17 mouse cellular contexts compared by ENCODE assay signal in the genomic region with DNA sequence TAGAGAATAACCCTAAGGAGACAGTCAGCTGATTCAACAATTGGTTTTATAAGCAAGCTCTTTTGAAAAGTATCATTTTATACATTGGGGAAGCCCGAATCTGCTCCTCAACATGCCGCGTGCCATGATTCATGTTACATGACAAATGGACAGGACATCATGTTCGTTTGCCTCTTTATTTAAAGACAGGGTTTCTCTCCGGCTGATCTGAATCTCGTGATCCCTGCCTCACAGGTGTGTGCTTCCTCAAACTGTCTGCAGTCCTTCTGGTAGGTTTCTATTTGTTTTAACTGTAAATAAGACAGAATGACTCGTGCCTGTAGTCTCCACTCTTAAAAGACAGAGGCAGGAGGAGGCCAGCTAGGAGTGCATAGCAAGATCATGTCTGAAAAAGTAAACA. TPM values are rescaled to one million over a fixed set of nuclear protein-coding genes. Genes with fewer than 3 reads are reported as not detected.
DNase-seq lines count a peak whose midpoint lies in the region; ATAC-seq and TF ChIP-seq lines count a peak whose summit lies in the region.
"Had no signal": no experiment of that assay in that cellular context is flagged by ENCODE, and none has a peak within 500 bp of the region (broad histone marks: within the 10 kb centered on the region; RNA-seq: fewer than 3 reads in every experiment).

No protein-coding gene starts in this region.

- H3K9me3 ChIP-seq in liver, embryonic 11.5 days (ENCODE audit: control insufficient read depth, low read length) = no peaks in the 10 kb centered on the region
- H3K9me3 ChIP-seq in G1E (replicated peaks) = no peaks in the 10 kb centered on the region
- H3K9me3 ChIP-seq: hindbrain, embryonic 12.5 days; stomach, embryonic 15.5 days had no signal

- no peaks in the 10 kb centered on the region for H3K27me3 ChIP-seq in liver, embryonic 11.5 days (replicated peaks; ENCODE audit: control insufficient read depth, insufficient read depth, low read length)
- no peaks in the 10 kb centered on the region for H3K27me3 ChIP-seq in G1E (ENCODE audit: insufficient read depth, low read length)
- H3K27me3 ChIP-seq in small intestine, adult 2 months (ENCODE audit: control insufficient read depth, insufficient read depth, low read length) = no peaks in the 10 kb centered on the region
- H3K27me3 ChIP-seq: stomach, embryonic 15.5 days had no signal

- peak overlapping the region; percentile 65 for H3K4me2 ChIP-seq in liver, embryonic 11.5 days
- H3K4me2 ChIP-seq: hindbrain, embryonic 12.5 days; stomach, embryonic 15.5 days had no signal

- no peak for TF ChIP-seq CTCF in G1E (IDR thresholded peaks at IDR 0.05; ENCODE audit: low read depth, low read length)
- TF ChIP-seq CTCF in bone marrow macrophage, adult 2 months (IDR thresholded peaks at IDR 0.05; ENCODE audit: low read depth, low read length) = no peak
- TF ChIP-seq CTCF in small intestine, adult 2 months (IDR thresholded peaks at IDR 0.05; ENCODE audit: extremely low read depth, insufficient read length, insufficient replicate concordance, low read depth, low read length) = no peak

- peak overlapping the region; percentile 25 for H3K4me3 ChIP-seq in liver, embryonic 11.5 days (ENCODE audit: low read depth, low read length)
- H3K4me3 ChIP-seq in G1E (ENCODE audit: low read depth, low read length) = peak overlapping the region; percentile 53; the same call in 1 of the 2 replicates
- no peak overlapping the region for H3K4me3 ChIP-seq in bone marrow macrophage, adult 2 months (ENCODE audit: insufficient read depth, low read length)
- H3K4me3 ChIP-seq in small intestine, adult 2 months (ENCODE audit: low read depth, low read length) = no peak overlapping the region
- H3K4me3 ChIP-seq: hindbrain, embryonic 12.5 days; stomach, embryonic 15.5 days had no signal

- peak overlapping the region; percentile 31; the same call in 1 of the 2 replicates for H3K9ac ChIP-seq in liver, embryonic 11.5 days (ENCODE audit: low read depth, low read length)
- H3K9ac ChIP-seq: hindbrain, embryonic 12.5 days; stomach, embryonic 15.5 days had no signal

- H3K4me1 ChIP-seq in liver, embryonic 11.5 days (replicated peaks; ENCODE audit: control insufficient read depth, insufficient read depth, low read length) = peaks cover 40% of the 10 kb centered on the region
- peaks cover 65% of the 10 kb centered on the region for H3K4me1 ChIP-seq in G1E (ENCODE audit: insufficient read depth, low read depth, low read length)
- H3K4me1 ChIP-seq in bone marrow macrophage, adult 2 months (ENCODE audit: control insufficient read depth, insufficient read depth, low read length) = peaks cover 48% of the 10 kb centered on the region
- H3K4me1 ChIP-seq in small intestine, adult 2 months (ENCODE audit: control insufficient read depth, insufficient read depth, insufficient read length, low read length) = peaks cover 8% of the 10 kb centered on the region; the same call in 1 of the 2 replicates

- no peaks in the 10 kb centered on the region for H3K36me3 ChIP-seq in liver, embryonic 11.5 days (ENCODE audit: control insufficient read depth, insufficient read depth, low read length)
- peaks cover 26% of the 10 kb centered on the region for H3K36me3 ChIP-seq in G1E (replicated peaks)
- no peaks in the 10 kb centered on the region for H3K36me3 ChIP-seq in small intestine, adult 2 months (ENCODE audit: control insufficient read depth, insufficient read depth, low read length)
- H3K36me3 ChIP-seq: hindbrain, embryonic 12.5 days; stomach, embryonic 15.5 days had no signal

- peak; percentile 28 for DNase-seq in liver, embryonic 11.5 days (ENCODE audit: low spot score)
- no peak for DNase-seq in liver
- DNase-seq in G1E (ENCODE audit: low spot score) = no peak
- no peak for DNase-seq in left cerebral cortex, postnatal 4 days
- no peak for DNase-seq in embryo, embryonic 10.5 days (ENCODE audit: low spot score)
- DNase-seq: adrenal gland, postnatal 25 days; cerebellum, adult 9-11 months; lung, postnatal 10 days; midbrain, embryonic 14.5 days; thymus, adult 2 months had no signal

- 57% methylated on average over 7 of the region's 7 CpGs for WGBS in liver, embryonic 11.5 days
- WGBS in small intestine, adult 2 months = 58% methylated on average over 7 of the region's 7 CpGs

- no peak for TF ChIP-seq POLR2A in bone marrow macrophage, adult 2 months (IDR thresholded peaks at IDR 0.05; ENCODE audit: borderline replicate concordance, low read depth, low read length)
- no peak for TF ChIP-seq POLR2A in small intestine, adult 2 months (IDR thresholded peaks at IDR 0.05; ENCODE audit: low read depth, low read length)

- no peak for ATAC-seq in liver, embryonic 11.5 days (replicated peaks; ENCODE audit: low FRiP score)
- ATAC-seq in G1E (ENCODE audit: extremely low read depth, insufficient number of reproducible peaks, low FRiP score, poor library complexity, severe bottlenecking) = no peak
- ATAC-seq: activated CD4-positive, CD25-positive, alpha-beta regulatory T cell, adult 4 months; forebrain, embryonic 16.5 days; inflammation-experienced regulatory T-cells, adult 6 months had no signal

- intact Hi-C loops in left cerebral cortex, postnatal 4 days (cut with DNase I) = no loop called here

- peak overlapping the region; percentile 36; the same call in 1 of the 2 replicates for H3K27ac ChIP-seq in liver, embryonic 11.5 days (ENCODE audit: low read depth, low read length)
- peak overlapping the region; percentile 78 for H3K27ac ChIP-seq in bone marrow macrophage, adult 2 months (ENCODE audit: insufficient read depth, low read depth, low read length)
- 0 out of 2 replicates have a peak overlapping the region, but pooled peaks have one; percentile 7 for H3K27ac ChIP-seq in small intestine, adult 2 months (ENCODE audit: insufficient read depth, low read depth, low read length)
- H3K27ac ChIP-seq: hindbrain, embryonic 12.5 days had no signal

RNA-seq across cellular contexts. Expression of a gene that starts 0.9 kb away (rescaled TPM):
- 5.1 and 5.4 TPM in 2 replicates for polyA plus RNA-seq in liver, embryonic 11.5 days (2014; fragmentation: Nextera tagmentation; extraction: Ambion mirVana)
- total RNA-seq in G1E (2014; fragmentation: Nextera tagmentation) (46.0 and 65.0 TPM in 2 replicates), G1E (2017) (46.1 and 46.2 TPM in 2 replicates)
- 18.7 and 22.0 TPM in 2 replicates for polyA plus RNA-seq in G1E (2012)
- polyA plus RNA-seq in bone marrow macrophage, adult 2 months (2012; ENCODE audit: insufficient read depth, insufficient read length, missing spikeins) = 44.0 and 45.3 TPM in 2 replicates
- polyA plus RNA-seq in small intestine, adult 2 months (2012; rRNA removed) = 5.2 and 10.4 TPM in 2 replicates
- total RNA-seq in left cerebral cortex, postnatal 4 days (2021) = 1 to 10 TPM; 3.8 to 4.0 TPM

Comparison
In these comparisons a context has a peak if more than half of its experiments do, and no peak if none do; other contexts are left out.
1. H3K27ac ChIP-seq: peak in every context shown above with its lines; median percentile 78 in bone marrow macrophage, adult 2 months; 36 in liver, embryonic 11.5 days; 7 in small intestine, adult 2 months.
2. H3K4me3 ChIP-seq: peak in liver, embryonic 11.5 days (single experiment) and G1E (single experiment); none in bone marrow macrophage, adult 2 months (single experiment) and small intestine, adult 2 months (single experiment).